Mouse (Mus musculus): ENCODE results near the gene Gpr31b. TPM values are rescaled to one million over a fixed set of nuclear protein-coding genes. Genes with fewer than 3 reads are reported as not detected.
"Not testable (repeated sequence)": the region's sequence is repeated elsewhere in the genome, so short reads cannot be mapped to it uniquely, and the experiment has no call there.

Gene Gpr31b
- 0.19 TPM in 1 of 2 replicates, not detected in the other for polyA plus RNA-seq (2014; fragmentation: Nextera tagmentation; extraction: Ambion mirVana)

DNA sequence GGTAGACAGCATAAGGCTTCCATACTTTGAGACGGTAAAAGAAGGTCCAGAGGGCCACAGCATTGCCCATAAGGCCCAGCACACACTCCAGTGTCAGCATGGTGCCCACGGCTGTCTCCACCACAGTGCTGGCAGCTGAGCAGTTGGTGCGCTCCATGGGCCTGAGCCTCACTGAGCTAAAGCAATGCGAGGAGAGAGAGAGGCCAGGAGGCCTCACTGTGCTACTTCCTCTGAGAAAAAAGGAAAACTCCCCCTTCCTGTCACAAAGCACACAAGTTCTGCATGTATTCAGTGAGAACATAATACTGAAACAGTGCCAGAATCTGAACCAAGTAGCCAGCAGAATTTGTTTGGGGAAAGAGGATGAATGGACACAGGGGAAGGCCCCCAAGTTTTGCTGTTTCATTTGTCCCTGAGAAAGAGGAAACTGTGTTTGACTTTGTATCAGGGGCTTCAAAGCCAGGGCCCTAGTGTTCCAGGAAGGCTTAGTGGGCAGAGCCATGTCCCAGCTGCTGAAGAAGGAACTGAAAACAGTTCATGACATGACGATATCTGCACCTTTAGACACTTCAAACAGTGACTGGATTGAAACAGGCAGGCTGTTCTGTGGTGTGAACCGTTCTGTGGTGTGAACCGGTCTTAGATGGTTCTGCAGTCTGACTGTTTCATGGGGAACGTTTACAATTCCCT is at the start of gene Gpr31b:
TSS of gene Gpr31b (minus strand) at position 173 of the 690 bp plus-strand sequence.
- not testable (repeated sequence) for H3K4me3 ChIP-seq (ENCODE audit: low read depth, low read length); H3K27me3 ChIP-seq (replicated peaks; ENCODE audit: control insufficient read depth, insufficient read depth, low read length); H3K4me1 ChIP-seq (ENCODE audit: control insufficient read depth, insufficient read depth, low read length); H3K9ac ChIP-seq (ENCODE audit: low read length); H3K27ac ChIP-seq (ENCODE audit: low read depth, low read length); H3K4me2 ChIP-seq (ENCODE audit: low read length); H3K9me3 ChIP-seq (replicated peaks; ENCODE audit: control insufficient read depth, low read length); H3K36me3 ChIP-seq (ENCODE audit: control insufficient read depth, insufficient read depth, low read length); DNase-seq (ENCODE audit: low spot score); ATAC-seq
- no CpG with 5 or more reads among the region's 8 CpGs for WGBS

DNA sequence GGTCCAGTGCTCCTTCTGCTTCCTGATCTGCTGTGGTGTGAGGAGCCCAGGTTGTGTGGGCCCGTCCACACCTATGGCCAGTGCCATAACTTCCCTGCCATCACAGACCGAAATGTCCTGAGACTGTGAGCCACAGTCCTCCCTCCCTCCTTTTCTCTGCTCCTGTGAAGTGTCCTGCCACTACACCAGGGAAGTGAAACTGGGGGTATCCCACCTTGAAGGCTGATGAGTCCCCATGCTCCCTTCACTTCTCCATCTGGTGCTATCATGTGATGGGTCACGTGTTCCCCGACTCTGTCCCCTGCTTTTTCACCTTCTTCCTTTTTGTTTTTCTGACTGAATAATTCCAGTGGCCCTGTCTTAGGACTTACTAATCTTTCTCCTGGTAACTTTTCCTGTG is 40.9 kb upstream of the Gpr31b start:
- H3K4me2 ChIP-seq (ENCODE audit: low read length); DNase-seq (ENCODE audit: low spot score); H3K27me3 ChIP-seq (replicated peaks; ENCODE audit: control insufficient read depth, insufficient read depth, low read length); H3K27ac ChIP-seq (ENCODE audit: low read depth, low read length); H3K9me3 ChIP-seq (replicated peaks; ENCODE audit: control insufficient read depth, low read length); H3K36me3 ChIP-seq (ENCODE audit: control insufficient read depth, insufficient read depth, low read length); ATAC-seq; H3K4me1 ChIP-seq (ENCODE audit: control insufficient read depth, insufficient read depth, low read length); H3K4me3 ChIP-seq (ENCODE audit: low read depth, low read length); H3K9ac ChIP-seq (ENCODE audit: low read length): not testable (repeated sequence)
- WGBS, result no CpG with 5 or more reads among the region's 4 CpGs

DNA sequence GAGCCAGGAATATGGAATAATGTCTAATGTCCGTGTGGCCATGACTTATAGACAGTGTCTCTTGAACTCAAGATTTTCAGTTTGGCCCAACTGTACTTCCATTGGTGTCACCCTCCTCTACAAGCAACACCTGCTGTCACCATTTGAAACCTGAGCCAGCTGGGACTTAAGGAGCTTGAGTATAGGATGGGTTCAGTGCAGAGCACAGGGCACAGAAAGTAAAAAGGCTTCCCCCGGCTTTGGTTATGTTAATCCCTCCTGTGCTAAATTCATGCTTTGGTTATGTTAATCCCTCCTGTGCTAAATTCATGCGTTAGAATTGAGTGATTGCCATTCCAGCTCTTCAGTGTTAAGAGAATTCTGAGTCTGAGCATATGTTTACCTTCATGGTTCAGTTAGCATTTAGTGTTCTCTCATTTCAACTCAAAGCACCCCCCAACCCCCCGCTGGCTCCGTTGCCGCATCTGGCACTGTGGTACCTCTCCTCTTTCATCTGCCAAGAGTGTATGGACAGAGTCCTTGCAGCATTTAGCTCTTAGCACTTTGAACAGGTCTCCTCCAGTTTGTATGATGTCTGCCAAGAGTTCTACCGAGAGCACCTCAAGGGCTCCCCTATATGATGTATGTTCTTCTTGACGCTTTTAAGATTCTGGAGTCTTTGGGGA is 40.1 kb upstream of the Gpr31b start:
- H3K4me2 ChIP-seq (ENCODE audit: low read length); H3K4me3 ChIP-seq (ENCODE audit: low read depth, low read length); H3K27ac ChIP-seq (ENCODE audit: low read depth, low read length); H3K9ac ChIP-seq (ENCODE audit: low read length); H3K9me3 ChIP-seq (replicated peaks; ENCODE audit: control insufficient read depth, low read length); H3K27me3 ChIP-seq (replicated peaks; ENCODE audit: control insufficient read depth, insufficient read depth, low read length); H3K4me1 ChIP-seq (ENCODE audit: control insufficient read depth, insufficient read depth, low read length); H3K36me3 ChIP-seq (ENCODE audit: control insufficient read depth, insufficient read depth, low read length): not testable (repeated sequence)
- 59% methylated on average over 5 of the region's 8 CpGs for WGBS
- peak; percentile 2 for DNase-seq (ENCODE audit: low spot score)
- ATAC-seq, result 0 out of 2 replicates have a peak, but pooled peaks have one; percentile 29

DNA sequence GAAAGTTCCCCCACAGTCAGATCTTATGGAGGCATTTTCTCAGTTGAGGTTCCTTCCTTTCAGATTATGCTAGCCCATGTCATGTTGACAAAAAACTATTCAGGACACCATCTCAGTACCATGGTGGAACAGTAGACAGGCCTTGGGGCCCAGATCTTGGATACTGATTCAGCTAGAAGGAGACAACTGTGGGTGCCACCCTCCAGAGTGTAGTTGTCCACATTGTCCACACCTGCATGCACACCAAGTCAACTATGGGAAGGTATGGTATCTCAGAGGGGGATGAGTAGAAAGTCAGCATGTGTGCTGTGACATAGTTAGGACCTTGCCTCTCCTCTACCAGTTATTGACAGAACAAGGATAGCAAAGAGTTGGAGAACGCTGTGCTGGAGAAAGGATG is 39.4 kb upstream of the Gpr31b start:
- not testable (repeated sequence) for DNase-seq (ENCODE audit: low spot score); H3K36me3 ChIP-seq (ENCODE audit: control insufficient read depth, insufficient read depth, low read length); H3K9me3 ChIP-seq (replicated peaks; ENCODE audit: control insufficient read depth, low read length); H3K4me3 ChIP-seq (ENCODE audit: low read depth, low read length); H3K27ac ChIP-seq (ENCODE audit: low read depth, low read length); H3K9ac ChIP-seq (ENCODE audit: low read length); H3K4me2 ChIP-seq (ENCODE audit: low read length); ATAC-seq; H3K4me1 ChIP-seq (ENCODE audit: control insufficient read depth, insufficient read depth, low read length); H3K27me3 ChIP-seq (replicated peaks; ENCODE audit: control insufficient read depth, insufficient read depth, low read length)
- no CpG with 5 or more reads among the region's 1 CpGs for WGBS

DNA sequence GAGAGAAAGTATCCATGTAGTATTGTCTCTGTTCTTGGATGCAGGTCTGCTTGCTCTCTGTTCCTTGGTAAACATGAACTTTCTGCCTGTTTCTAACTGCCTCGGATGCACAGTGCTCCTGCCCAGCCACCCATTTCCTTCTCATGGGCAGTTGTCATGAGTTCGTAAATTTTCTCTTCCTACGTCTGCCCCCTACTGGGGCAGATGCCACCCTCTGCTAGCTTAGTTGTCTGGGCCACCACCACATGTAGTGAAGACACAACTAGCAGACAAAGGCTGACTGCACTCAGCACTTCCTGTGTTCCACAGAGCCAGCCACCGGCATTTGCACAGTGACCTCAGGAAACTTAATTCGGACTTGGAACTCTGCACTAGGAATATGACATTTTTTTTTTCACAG is 17.1 kb upstream of the Gpr31b start:
- H3K36me3 ChIP-seq (ENCODE audit: control insufficient read depth, insufficient read depth, low read length); H3K27me3 ChIP-seq (replicated peaks; ENCODE audit: control insufficient read depth, insufficient read depth, low read length); H3K9ac ChIP-seq (ENCODE audit: low read length); H3K4me3 ChIP-seq (ENCODE audit: low read depth, low read length); H3K4me2 ChIP-seq (ENCODE audit: low read length); H3K9me3 ChIP-seq (replicated peaks; ENCODE audit: control insufficient read depth, low read length); H3K4me1 ChIP-seq (ENCODE audit: control insufficient read depth, insufficient read depth, low read length); ATAC-seq; DNase-seq (ENCODE audit: low spot score); H3K27ac ChIP-seq (ENCODE audit: low read depth, low read length): not testable (repeated sequence)
- 91% methylated on average over 3 of the region's 5 CpGs for WGBS

DNA sequence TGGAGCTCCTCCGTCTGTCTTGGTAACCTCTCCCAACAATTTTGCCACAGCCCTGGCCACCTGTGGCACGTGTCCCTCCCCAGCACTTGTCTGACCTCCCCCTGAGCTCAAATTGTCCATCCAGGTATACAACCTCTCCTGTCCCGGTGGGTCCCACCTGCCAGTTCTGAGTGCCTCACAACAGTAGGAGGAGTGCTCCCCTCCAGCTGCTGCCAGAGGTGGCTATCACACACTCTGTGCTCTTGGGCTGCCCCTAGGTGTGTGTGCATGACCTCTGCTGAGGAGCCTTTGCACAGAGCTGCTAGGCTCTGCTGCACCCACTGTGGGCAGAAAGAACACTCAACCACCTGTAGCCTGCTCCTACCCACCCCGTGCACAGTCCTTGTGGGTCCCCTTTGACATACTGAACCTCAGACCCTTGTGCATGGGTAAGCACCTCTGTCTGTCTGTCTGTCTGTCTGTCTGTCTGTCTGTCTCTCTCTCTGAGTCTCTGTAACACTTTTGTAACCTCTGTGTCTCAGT is 15.8 kb upstream of the Gpr31b start:
- H3K27ac ChIP-seq (ENCODE audit: low read depth, low read length); H3K27me3 ChIP-seq (replicated peaks; ENCODE audit: control insufficient read depth, insufficient read depth, low read length); ATAC-seq; H3K36me3 ChIP-seq (ENCODE audit: control insufficient read depth, insufficient read depth, low read length); DNase-seq (ENCODE audit: low spot score); H3K9ac ChIP-seq (ENCODE audit: low read length); H3K4me3 ChIP-seq (ENCODE audit: low read depth, low read length); H3K9me3 ChIP-seq (replicated peaks; ENCODE audit: control insufficient read depth, low read length); H3K4me1 ChIP-seq (ENCODE audit: control insufficient read depth, insufficient read depth, low read length); H3K4me2 ChIP-seq (ENCODE audit: low read length): not testable (repeated sequence)
- WGBS, result 86% methylated on average over 1 of the region's 4 CpGs

DNA sequence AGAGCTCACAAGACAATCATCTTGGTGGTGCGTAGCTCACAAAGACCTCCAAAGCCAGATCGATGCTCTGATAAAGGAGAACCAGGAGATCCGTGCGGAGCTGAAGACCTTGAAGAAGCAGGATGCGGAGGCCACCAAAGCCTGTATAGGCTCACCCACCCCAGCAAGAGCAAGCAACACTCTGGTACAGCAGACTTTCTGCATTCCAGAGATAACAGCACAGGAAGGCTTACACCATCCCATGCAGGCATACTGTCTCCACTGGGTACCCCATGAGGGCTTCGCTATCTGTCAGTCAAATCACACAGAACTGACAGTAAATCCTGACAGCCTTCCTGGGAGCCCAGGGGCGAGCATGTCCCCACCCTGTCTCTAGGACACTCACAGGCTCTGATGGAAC is 10.8 kb upstream of the Gpr31b start:
- not testable (repeated sequence) for H3K4me3 ChIP-seq (ENCODE audit: low read depth, low read length); DNase-seq (ENCODE audit: low spot score); H3K9me3 ChIP-seq (replicated peaks; ENCODE audit: control insufficient read depth, low read length); H3K4me1 ChIP-seq (ENCODE audit: control insufficient read depth, insufficient read depth, low read length); H3K27ac ChIP-seq (ENCODE audit: low read depth, low read length); H3K36me3 ChIP-seq (ENCODE audit: control insufficient read depth, insufficient read depth, low read length); H3K9ac ChIP-seq (ENCODE audit: low read length); H3K4me2 ChIP-seq (ENCODE audit: low read length); ATAC-seq; H3K27me3 ChIP-seq (replicated peaks; ENCODE audit: control insufficient read depth, insufficient read depth, low read length)
- WGBS, result 95% methylated on average over 1 of the region's 7 CpGs

DNA sequence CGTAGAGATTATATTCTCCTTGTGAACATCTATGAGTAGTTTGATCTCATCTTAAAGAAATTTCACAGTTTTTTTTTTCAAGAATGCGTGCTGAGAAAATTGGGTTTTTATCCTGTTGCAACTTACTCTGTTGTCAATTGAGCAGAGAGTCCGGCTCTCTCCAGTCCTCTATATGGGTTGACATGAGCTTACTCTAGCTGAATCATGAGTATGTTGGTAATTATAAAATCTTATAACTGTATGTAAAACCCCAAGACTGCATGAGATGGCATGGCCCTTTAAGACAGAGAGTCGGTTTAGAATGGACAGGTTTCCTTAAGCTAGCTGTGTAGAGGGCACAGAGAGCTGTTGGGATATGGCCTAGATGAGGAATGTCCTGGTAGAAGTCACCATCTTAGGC is 8.7 kb upstream of the Gpr31b start, which contains the start of gene Tcp10b:
TSS of gene Tcp10b (plus strand) at position 301 of the 400 bp plus-strand sequence.
- not testable (repeated sequence) for H3K27me3 ChIP-seq (replicated peaks; ENCODE audit: control insufficient read depth, insufficient read depth, low read length); H3K36me3 ChIP-seq (ENCODE audit: control insufficient read depth, insufficient read depth, low read length); H3K9me3 ChIP-seq (replicated peaks; ENCODE audit: control insufficient read depth, low read length); H3K4me1 ChIP-seq (ENCODE audit: control insufficient read depth, insufficient read depth, low read length); ATAC-seq; H3K27ac ChIP-seq (ENCODE audit: low read depth, low read length); H3K4me3 ChIP-seq (ENCODE audit: low read depth, low read length); H3K9ac ChIP-seq (ENCODE audit: low read length); H3K4me2 ChIP-seq (ENCODE audit: low read length); DNase-seq (ENCODE audit: low spot score)
- WGBS, result 87% methylated on average over 4 of the region's 4 CpGs

Data from forebrain, embryonic 14.5 days (tissue).